Mouse (Mus musculus) gastrocnemius, postnatal 10 days (tissue): ENCODE measurements at regions not wholly inside any gene's neighbourhood (a gene's known extent, or its start where the extent isn't known, plus 50 kb on each side); places are given as distances from the start of the nearest gene placed in this dataset.

Experiments used
- DNase-seq: peaks from one replicate; pipeline ENCODE4 v3.0.0; 2021; ENCODE audit warnings: mixed read lengths

GRCm38 (mm10) chr14:72853104-72853503, 143.3 kb upstream of the Fndc3a start:
- no peak for DNase-seq

DNA sequence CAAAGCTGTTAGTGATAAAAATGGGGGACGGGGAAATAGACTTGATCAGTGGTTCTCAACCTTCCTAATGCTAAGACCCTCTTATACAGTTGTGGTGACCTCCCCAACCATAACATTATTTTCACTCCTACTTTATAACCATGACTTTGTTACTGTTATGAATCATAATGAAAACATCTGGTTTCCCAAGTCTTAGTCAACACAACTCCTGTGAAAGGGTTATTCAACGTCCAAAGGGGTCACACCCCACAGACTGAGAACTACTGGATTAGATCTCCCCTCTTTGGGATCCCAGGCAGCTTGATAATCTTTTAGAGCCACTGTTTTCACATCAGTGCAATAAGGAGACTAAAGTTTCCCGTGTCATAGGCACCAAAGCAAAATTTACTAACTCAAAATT, 141.1 kb upstream of the Fndc3a start:
- DNase-seq = no peak

GRCm38 (mm10) chr14:72848271-72848955, 138.6 kb upstream of the Fndc3a start:
- no peak for DNase-seq

GRCm38 (mm10) chr14:72847466-72847865, 137.7 kb upstream of the Fndc3a start:
- no peak for DNase-seq

DNA sequence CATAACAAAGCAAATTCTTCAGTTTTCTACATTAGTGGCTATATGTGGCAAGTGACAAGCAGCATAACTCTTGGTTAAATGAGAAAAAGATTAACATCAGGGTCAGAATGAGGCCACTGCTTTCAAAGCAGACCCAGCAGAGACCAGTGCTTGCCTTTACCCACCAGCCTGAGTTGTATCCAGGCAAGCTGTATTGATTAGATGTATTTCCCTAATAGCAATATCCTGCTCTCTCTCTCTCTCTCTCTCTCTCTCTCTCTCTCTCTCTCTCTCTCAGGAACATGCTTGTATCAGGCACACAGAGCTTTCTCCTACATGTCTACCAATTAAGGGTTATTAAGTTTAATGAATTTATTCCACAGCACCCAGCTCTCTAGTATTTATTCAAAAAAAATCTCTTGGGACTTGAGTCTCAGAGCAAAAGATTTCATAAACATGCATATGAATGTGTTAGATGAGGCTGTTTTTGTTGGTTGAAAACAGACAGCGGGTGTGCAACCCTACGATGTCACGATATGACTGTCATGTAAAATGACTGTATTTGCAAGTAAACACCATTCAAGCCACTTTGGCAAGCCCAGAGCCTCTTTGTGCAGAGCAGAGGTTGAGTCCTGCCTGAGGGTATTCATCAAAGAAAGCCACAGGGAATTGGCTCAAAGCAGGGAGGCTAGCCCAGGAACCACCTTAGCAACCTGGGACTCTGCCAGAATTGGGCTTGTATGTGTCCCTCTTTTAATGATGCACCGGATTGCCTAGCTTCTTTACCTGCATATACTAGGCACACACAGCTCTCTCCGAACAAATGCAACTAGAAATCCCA, 136.0 kb upstream of the Fndc3a start:
- DNase-seq = no peak

DNA sequence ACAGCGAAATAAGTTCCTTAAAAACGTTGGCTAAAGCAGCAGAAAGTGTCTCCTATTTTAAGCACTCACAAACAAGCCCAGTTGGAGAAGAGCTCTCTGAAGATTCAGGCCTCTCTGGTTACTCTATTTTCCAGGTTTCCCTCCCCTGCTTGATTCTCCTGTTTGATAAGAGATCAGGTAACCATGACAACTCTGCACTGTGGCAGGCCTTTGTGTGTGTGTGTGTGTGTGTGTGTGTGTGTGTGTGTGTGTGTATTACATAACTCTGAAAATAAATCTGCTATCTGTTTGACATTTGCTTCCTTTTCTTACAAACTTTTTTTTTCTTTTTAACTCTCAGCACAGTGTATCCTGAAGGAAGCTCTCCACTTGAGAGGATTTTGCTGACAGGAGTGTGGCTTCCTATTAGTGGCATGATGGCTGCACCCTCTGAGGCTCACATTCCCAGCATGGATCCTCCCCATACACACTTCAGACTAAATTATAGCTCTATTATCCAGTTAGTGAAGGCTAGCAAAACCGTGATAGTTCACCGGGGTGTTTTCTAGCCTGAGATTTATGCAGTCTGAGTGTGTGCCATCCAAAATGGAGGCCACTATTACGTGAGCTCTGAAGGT, 135.1 kb upstream of the Fndc3a start:
- no peak for DNase-seq

DNA sequence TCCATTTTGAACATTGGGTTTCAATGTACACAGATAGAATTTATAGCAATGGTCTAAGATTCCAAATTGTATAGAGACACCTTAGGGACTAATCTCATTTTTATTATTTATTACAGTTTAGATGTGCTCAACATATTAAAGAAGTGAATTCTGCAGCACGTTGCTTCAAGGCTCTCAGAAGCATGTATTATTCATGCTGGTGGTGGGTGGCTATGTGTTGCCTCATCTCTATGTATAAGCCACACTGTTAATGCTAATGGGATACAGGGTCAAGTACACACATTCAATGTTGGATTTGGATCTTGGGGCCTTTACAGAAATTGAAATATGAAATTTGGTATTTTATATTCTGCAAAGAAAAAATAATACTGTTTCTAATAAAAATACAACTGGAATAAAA, 131.9 kb upstream of the Fndc3a start:
- no peak for DNase-seq

GRCm38 (mm10) chr14:72835158-72835557, 125.4 kb upstream of the Fndc3a start:
- no peak for DNase-seq

GRCm38 (mm10) chr14:72829261-72829660, 119.5 kb upstream of the Fndc3a start:
- no peak for DNase-seq

- no peak for DNase-seq
Measured at GRCm38 (mm10) chr14:72825549-72825948, 115.7 kb upstream of the Fndc3a start.

- DNase-seq = no peak
Measured at GRCm38 (mm10) chr14:72822231-72822615, 112.4 kb upstream of the Fndc3a start.

DNA sequence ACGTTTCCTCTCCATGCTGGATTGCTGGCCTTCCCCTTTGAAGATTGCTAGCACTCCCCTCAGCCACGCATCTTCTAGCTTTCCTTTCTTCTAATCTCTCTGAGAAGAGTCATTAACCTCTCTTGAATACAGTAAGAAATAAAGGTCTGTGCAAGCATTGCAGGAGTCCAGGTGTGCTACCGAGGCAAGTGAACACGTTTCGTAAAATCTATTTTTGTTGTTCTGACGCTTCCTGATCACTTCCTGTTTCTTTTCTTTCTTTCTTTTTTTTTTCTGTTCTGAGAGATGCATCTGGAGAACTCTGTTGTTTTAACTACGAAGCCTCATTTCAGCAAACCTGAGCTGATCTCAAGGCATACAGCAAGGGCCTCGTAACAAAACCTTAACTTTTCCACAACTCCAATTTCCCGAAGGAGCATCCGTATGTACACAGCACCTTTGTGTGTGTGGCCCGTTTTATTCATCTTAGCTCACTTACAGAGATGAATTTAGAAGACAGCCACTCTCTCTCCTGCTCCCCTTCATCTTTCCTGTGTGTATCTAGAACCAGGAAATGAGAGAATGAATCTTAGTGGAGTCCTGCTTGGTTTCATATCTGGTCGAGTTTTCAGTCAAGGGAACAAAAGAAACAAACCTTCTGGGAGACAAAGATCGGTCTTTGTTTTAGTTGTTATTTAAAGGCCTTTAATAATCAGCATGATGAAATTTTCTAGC, 111.9 kb upstream of the Fndc3a start:
- no peak for DNase-seq

DNA sequence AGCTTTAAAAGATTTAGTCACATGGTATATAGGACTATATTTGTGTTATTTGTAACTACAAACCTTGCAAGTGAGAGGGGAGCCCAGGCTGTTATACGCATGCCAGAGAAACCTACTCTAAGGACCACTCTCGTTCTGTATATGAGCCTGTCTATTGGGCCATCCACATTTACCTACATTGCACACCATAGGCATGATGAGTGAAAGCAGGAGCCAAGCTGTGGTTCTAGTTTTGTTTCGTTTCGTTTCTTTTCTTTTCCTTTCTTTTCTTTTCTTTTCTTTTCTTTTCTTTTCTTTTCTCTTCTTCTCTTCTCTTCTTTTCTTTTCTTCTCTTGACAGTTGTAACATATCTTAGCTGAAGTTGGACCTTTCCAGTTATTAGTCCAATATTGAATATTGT, 109.2 kb upstream of the Fndc3a start:
- no peak for DNase-seq

DNA sequence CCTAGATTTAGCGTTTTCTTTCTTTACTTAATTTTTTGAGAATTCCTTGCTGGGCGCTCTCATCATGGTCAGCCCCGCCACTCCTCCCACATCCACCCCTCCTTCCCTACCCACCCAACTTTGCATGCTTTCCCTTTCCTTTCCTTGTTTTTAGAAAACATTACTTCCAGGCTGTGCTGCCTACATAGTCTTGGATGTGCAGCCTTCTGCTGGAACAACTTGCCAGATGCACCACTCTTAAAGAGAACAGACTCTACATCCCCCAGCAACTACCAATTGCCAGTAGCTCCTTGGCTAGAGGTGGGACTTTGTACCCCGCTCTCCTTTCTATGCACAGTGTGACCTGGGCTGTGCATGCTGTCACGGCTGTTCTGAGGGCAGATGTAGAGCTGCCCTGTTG, 108.0 kb upstream of the Fndc3a start:
- DNase-seq = no peak

DNA sequence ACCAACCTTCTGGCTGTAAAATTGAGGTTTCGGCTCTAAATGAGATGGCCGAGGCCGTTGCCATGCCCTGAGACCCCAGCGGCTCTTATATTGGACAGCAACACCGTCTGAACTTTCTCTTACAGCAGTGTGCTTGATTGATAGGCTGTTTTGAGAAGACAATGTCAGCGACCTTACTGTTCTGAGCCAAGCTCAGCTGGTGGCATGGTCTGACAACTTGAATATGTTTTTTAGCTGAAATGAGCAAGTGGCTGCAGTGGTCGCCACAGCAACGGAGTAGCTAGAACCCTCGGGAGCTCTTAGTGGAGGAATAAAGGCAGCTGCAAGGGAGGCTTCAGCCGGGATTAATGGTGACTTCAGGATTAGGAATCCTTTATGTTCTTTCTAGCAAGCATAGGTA, 107.0 kb upstream of the Fndc3a start:
- no peak for DNase-seq

DNA sequence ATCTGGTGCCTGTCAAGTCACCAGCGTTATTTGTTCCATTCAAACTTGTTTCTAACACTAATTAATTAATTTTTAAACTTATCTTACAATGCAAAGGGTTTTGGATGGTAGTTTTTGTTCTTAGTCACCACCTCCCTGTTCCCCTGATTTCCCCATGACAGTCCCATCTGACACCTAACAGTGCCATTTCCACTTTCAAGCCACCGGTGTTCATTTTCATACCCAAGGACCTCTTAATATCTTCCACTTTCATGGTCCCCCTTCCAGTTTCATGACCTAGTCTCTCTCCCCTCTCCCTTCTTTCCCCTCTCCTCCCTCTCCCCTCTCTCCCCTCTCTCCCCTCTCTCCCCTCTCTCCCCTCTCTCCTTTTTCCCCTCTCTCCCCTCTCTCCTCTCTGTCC, 99.3 kb upstream of the Fndc3a start:
- DNase-seq = no peak

DNA sequence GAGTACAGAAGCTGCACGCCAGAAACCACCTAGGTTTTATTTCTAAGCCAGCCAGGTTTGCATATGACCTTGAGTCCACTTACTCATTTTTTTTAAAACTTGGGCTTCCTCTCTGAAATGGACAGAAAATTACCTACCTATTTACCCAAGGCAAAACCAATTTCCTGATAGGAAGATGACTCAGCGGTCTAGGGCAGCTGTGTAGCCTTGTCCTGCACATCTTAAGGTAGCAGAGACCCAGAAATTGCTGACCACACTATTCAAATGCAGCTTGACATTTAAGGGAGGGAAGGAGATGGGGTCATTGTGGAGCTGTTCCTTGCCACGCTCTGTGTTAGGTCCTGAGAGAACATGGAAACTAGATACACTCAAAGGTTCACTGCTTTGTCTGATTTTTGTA, 98.1 kb upstream of the Fndc3a start:
- no peak for DNase-seq

- DNase-seq = no peak
Measured at GRCm38 (mm10) chr14:72807286-72807685, 97.5 kb upstream of the Fndc3a start.

DNA sequence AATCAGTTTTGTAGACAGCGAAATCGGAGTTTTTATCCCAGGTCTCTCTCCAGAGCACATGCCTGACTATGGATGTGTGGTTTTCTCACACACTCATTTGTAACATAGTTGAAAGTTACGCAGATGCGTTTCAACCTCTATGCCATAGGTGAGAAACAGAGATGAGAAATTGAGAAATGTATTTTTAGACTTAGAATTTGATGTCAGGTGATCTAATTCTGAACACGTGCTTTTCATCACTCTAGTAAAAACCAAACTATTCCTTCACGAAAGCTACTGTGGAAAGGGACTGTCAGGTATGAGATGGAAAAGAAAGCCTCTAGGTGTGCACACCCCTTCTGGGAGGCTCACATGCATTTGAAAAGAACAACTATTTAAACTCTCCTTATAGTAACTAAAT, 96.8 kb upstream of the Fndc3a start:
- DNase-seq = no peak

DNA sequence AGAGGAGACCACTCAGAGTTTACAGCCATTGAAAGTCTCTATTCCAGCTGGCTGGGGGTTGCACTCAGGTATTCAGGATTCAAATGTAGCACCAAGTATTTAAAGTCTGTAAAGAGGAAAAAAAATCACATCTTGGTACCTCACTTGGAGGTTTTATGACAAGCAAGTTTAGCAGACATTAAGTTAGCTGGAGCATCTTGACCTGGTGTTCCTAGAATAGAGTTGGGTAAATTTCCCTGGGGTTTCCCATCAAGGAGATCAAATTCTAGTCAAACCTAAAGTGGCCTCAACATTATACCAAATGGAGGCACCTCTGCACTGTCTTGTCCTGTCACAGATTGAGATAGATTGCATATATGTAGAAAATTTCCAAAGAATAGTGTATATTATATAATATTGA, 93.8 kb upstream of the Fndc3a start:
- DNase-seq = no peak

GRCm38 (mm10) chr14:72790654-72791053, 80.9 kb upstream of the Fndc3a start:
- DNase-seq = no peak

GRCm38 (mm10) chr14:72786929-72787328, 77.1 kb upstream of the Fndc3a start:
- DNase-seq = no peak

DNA sequence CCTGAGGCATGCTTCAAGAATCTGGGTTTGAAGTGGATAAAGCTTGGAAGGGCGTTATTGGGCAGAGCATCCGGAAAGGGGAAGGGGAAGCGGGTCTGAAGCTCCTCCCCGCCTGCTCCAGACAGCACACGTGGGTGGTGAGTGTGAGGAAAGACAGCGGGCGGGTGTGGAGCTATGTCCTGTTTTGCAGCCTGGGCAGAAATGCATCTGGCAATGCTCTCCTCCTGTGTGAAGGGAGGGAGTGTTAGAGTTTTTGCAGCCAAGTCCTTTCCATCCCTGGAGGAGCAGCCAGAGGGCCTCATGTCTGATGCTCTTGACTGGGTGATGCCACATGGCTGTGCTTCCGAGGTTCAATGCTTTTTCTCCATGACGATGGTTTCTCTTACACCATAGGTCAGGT, 73.4 kb upstream of the Fndc3a start:
- DNase-seq = peak; percentile 6
